Mouse (Mus musculus): ENCODE data around the gene Chrnb2. TPM values are rescaled to one million over a fixed set of nuclear protein-coding genes. Genes with fewer than 3 reads are reported as not detected.

The Chrnb2 gene
- total RNA-seq, 2 experiments from 2014 or later, result 0.08 to 0.19 TPM

DNA sequence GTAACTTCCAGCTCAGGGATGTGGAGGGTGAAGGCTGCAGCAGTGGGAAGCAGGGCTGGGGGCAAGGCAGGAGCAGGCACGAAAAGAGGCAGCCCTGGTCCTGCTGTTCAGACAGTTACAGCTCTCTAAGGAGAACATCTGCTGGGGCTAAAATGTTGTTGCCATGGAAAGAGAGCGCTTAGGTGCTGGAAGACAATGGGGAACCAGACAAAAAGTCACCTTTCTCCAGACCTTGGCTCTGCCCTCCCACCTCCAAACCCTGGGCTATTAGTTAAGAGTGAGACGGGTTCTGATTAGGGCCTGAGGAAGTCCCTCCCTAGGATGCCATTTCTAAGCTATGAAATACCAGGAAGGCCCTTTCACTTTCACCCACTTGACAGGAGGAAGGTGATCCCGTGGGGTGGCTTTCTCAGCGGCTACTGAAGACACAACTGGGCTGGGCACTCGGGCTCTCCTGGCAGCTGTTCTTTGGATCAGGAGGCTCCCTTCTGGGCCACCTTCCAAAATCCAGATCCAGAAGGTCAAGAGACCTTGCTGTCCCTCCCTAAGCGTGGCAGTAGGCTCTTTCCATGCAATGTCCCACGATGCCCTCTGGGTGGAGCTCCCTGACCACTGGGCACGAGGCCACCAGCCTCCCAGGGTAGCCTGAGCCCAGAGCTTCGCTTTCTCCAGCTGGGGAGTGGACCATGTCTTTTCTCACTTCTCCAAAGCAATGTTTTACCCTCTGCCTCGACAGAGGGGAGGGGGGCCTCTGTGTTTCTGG lies 20.7 kb upstream of the Chrnb2 start:
- intact Hi-C loops (cut with DNase I), result loop anchor here (1.0 to 5.0 kb wide), 3 partner anchors 32 to 177 kb away; partner anchors contain the start of gene Atp8b2

DNA sequence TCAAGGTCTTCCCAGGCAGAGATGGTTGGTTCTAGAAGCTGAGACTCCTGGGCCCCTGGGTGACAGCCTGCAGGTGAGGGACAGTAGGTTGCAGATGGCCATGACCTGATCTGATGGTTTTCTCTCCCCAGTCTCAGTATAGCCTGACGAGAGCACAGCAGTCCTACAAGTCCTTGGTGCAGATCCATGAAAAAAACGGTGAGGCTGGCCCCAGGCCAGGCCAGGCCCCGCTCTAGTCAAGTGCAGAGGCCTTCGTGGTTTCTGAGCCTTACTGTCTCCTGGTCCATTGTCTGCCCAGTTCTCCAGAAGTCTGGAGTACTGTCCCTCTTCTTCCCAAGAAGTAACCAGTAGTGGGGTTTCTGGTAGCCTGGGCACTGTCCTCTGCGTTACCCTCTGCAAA lies 17.2 kb upstream of the Chrnb2 start:
- DNase-seq, result no peak
- intact Hi-C loops (cut with DNase I), result no loop called here

More for the DNA sequence above, 20.7 kb upstream of the Chrnb2 start:
- DNase-seq, result peak; percentile 86 to 87

DNA sequence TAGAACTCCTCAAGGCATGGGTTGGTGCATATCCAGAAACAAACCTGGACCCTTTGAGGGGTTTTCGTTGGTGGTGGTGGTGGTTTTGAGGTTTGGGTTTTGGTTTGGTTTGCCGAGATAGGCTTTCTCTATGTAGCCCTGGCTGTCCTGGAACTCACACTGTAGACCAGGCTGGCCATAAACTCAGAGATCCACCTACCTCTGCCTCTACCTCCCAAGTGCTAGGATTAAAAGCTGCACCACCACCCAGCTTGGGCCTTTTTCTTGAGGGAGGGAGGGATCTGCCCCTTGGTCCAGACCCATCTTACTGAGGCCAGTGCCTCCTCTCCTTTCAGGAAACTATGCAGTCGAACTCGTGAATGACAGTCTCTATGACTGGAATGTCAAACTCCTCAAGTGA lies 15.7 kb upstream of the Chrnb2 start:
- DNase-seq, result no peak
- intact Hi-C loops (cut with DNase I), result no loop called here

GRCm38 (mm10) chr3:89776001-89776400 lies 11.6 kb upstream of the Chrnb2 start:
- no peak for DNase-seq
- intact Hi-C loops (cut with DNase I), result no loop called here

- intact Hi-C loops (cut with DNase I), result loop anchor here (5.0 kb wide), 1 partner anchor 317 kb away; no protein-coding TSS in a partner anchor
- DNase-seq, result no peak
These were observed 10.0 kb upstream of the Chrnb2 start for GRCm38 (mm10) chr3:89774236-89774960.

DNA sequence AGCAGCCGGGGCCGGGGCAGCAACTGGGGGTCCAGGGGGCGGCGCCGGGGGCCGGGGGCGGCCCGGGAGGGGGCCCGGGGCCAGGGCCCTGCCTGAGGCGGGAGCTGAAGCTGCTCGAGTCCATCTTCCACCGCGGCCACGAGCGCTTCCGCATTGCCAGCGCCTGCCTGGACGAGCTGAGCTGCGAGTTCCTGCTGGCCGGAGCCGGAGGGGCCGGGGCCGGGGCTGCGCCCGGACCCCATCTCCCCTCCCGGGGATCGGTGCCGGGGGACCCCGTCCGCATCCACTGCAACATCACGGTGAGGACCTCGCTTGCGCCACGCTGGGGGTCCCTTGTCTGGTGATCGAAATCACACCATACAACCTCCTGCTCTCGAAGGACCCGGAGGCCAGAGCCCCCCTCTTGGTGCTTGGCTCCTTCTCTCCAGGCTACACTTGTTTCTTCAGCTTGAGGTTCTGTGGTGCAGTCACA lies 9.3 kb upstream of the Chrnb2 start:
- intact Hi-C loops (cut with DNase I), result loop anchor here (2.0 to 5.0 kb wide), 2 partner anchors 279 to 316 kb away; partner anchors contain the start of gene Ubap2l
- peak in 1 of 2 experiments; percentile 43 for DNase-seq

- DNase-seq, result peak; percentile 93 to 95
- intact Hi-C loops (cut with DNase I), result loop anchor here (1.0 to 5.0 kb wide), 4 partner anchors 43 to 316 kb away; partner anchors contain the start of genes Adar and Ubap2l
These were observed 8.7 kb upstream of the Chrnb2 start, which contains the start of gene Ube2q1 for GRCm38 (mm10) chr3:89772968-89773709. Ube2q1 (plus strand) TSS chr3:89773616.

- intact Hi-C loops (cut with DNase I), result loop anchor here (1.0 to 5.0 kb wide), 4 partner anchors 42 to 315 kb away; partner anchors contain the start of genes Adar and Ubap2l
These were observed 8.1 kb upstream of the Chrnb2 start for GRCm38 (mm10) chr3:89772588-89772967.

GRCm38 (mm10) chr3:89770425-89771002 lies 6.1 kb upstream of the Chrnb2 start:
- DNase-seq, result no peak
- intact Hi-C loops (cut with DNase I), result loop anchor here (2.0 to 5.0 kb wide), 2 partner anchors 258 to 313 kb away; no protein-coding TSS in a partner anchor

More at GRCm38 (mm10) chr3:89772588-89772967, 8.1 kb upstream of the Chrnb2 start:
- peak; percentile 79 for DNase-seq

DNA sequence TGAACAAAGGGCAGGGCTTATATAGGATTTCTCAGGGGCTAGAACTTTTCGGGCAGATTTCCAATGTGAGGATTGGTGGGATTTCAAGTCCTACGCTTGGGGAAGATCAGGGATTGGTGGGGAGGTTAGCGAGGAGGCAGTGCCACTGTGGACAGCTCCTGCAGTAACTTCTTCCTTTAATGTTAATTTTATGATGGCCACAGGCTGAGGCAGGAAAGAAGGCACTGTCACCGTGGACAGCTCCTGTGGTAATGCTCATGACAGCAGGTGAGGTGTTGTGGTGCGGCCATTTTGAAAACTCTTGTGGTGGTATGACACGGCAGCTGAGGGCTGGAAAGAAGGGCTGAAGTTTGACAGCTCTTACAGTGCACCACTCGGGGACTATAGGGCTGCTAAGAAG lies 5.2 kb upstream of the Chrnb2 start:
- DNase-seq, result no peak
- intact Hi-C loops (cut with DNase I), result no loop called here

GRCm38 (mm10) chr3:89759786-89760185 lies 4.6 kb downstream of the Chrnb2 start:
- DNase-seq, result no peak
- intact Hi-C loops (cut with DNase I), result no loop called here

DNA sequence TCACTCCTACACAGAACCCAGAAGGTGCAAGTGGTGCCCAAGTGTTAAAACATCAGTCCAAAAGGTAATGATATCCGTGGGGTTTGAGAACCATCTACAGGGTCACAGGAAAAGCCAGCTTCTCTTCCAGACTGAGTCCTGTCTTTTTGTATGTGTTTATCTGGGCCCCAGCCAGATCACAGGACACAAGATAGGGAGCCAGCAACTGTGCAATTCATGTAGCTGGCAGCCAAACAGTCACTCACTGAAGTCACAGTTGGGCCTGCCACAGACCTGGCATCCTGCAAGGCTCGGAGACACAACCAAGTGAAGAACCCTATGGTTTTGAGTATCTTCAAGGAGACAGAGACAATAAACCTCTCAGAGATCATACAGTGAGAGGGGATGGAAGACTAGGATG lies 6.6 kb downstream of the Chrnb2 start:
- intact Hi-C loops (cut with DNase I), result no loop called here
- DNase-seq, result no peak

DNA sequence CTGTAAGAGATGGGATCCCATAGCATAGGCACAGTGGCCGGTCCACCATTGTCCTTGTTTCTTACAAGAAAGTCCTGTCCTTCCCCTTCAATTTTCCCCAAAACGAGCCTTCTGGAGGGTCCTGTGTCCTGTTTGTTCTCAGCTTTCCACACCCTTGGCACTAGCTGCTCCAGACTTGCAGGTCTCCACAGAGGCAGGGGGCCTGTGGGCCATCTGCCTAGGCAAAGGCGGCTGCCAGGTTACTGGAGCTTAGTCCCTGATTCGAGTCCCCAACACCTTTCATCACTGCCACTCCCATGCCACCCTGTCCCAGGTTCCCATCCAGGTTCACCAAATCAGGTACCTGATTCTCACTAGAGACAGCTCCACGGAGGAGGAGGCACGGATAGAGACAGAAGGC lies 9.1 kb downstream of the Chrnb2 start:
- DNase-seq, result no peak
- intact Hi-C loops (cut with DNase I), result no loop called here

- no peak for DNase-seq
- intact Hi-C loops (cut with DNase I), result no loop called here
These were observed 12.1 kb downstream of the Chrnb2 start for GRCm38 (mm10) chr3:89752307-89752706.

DNA sequence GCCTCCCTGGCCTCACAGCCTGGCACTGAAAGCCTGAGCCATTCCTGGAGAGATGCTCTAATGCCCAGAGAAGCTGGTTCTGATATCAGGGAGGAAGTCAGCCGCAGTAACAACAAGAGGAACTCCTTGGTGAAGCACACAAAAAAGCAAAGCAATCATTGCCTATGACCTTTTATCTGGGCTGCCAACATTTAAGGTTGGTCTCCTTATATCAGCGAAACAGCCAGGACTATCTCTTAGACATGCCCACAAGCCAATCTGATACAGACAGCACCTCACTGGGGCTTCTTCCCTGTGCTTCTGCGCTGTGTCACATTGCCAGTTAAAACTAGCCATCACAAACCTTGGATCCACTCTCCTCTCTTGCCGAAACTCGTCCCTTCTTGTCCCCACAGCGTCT lies 25.9 kb downstream of the Chrnb2 start:
- intact Hi-C loops (cut with DNase I), result no loop called here
- DNase-seq, result no peak

GRCm38 (mm10) chr3:89732091-89732490 lies 32.3 kb downstream of the Chrnb2 start:
- intact Hi-C loops (cut with DNase I), result no loop called here
- no peak for DNase-seq

- DNase-seq, result peak; percentile 85 to 86
- intact Hi-C loops (cut with DNase I), result loop anchor here (1.0 to 2.0 kb wide), 3 partner anchors 16 to 128 kb away; partner anchors contain the start of gene Adar
These were observed 33.8 kb downstream of the Chrnb2 start for GRCm38 (mm10) chr3:89730350-89731331.

GRCm38 (mm10) chr3:89728848-89729247 lies 35.6 kb downstream of the Chrnb2 start:
- intact Hi-C loops (cut with DNase I), result no loop called here
- no peak for DNase-seq

DNA sequence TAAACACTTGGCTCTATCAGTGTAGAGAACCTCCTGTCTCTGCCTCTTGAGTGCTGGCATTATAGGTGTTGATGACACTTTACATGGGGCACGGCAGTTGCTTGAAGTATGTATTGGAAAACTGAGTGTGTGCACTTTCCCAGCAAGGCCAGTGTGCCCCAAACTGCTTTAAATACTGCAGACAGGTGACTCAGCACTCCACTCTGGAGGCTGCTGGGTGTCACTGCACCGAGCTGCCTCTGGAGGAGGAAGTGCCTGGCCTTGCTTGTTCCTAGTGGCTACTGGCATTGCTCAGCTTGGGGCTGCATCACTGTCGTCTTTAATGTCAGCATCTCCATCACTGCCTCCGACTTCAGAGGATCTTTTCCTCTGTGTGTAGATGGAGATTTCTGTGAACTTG lies 37.4 kb downstream of the Chrnb2 start:
- peak; percentile 25 to 27 for DNase-seq
- intact Hi-C loops (cut with DNase I), result no loop called here
